Mouse (Mus musculus) limb, embryonic 15.5 days (tissue): Measurements from ENCODE around the gene Entr1. TPM values are rescaled to one million over a fixed set of nuclear protein-coding genes. Genes with fewer than 3 reads are reported as not detected.
A peak's percentile ranks its signal among the peaks of the same experiment; 100 is the strongest.

ENCODE experiments used
- ATAC-seq: fragments of 200-750 bp; cut with Nextera tagmentation; 2 replicates; pipeline ENCODE4 v1.8.0; 2017; ENCODE audit warnings: low read depth, moderate TSS enrichment; ENCODE audit not compliant: insufficient number of reproducible peaks, low FRiP score, low TSS enrichment
- H3K27ac ChIP-seq: fragments of 300-500 bp; sonication (generic); 2 replicates; pipeline ENCODE4 v1.5.1; 2015; ENCODE audit warnings: moderate library complexity, mild to moderate bottlenecking, inconsistent platforms
- H3K27me3 ChIP-seq: fragments of 300-500 bp; sonication (generic); 2 replicates; pipeline ENCODE4 v1.6.1; 2015; ENCODE audit warnings: inconsistent platforms
- H3K36me3 ChIP-seq: fragments of 300-500 bp; sonication (generic); 2 replicates; pipeline ENCODE4 v1.6.1; 2015; ENCODE audit warnings: inconsistent platforms
- H3K4me1 ChIP-seq: fragments of 300-500 bp; sonication (generic); 2 replicates; pipeline ENCODE4 v1.6.1; 2015; ENCODE audit warnings: inconsistent platforms
- H3K4me2 ChIP-seq: fragments of 300-500 bp; sonication (generic); 2 replicates; pipeline ENCODE4 v1.6.1; 2015; ENCODE audit warnings: mild to moderate bottlenecking, inconsistent platforms
- H3K4me3 ChIP-seq: fragments of 300-500 bp; sonication (generic); 2 replicates; pipeline ENCODE4 v1.5.1; 2015; ENCODE audit warnings: mild to moderate bottlenecking, inconsistent platforms
- H3K9ac ChIP-seq: fragments of 300-500 bp; sonication (generic); 2 replicates; pipeline ENCODE4 v1.6.1; 2015; ENCODE audit warnings: inconsistent platforms
- H3K9me3 ChIP-seq: fragments of 300-500 bp; sonication (generic); 2 replicates; pipeline ENCODE4 v1.6.1; 2016; ENCODE audit warnings: inconsistent platforms
- WGBS: fragments of 180-500 bp; shearing (Covaris S2); methylation state at CpG from one replicate; pipeline ENCODE4 v1.1.7; 2015; 5-methylcytosine and 5-hydroxymethylcytosine counted together
- polyA plus RNA-seq: library from polyadenylated mRNA; unstranded; fragments of >200 nt; fragmentation: Nextera tagmentation; extraction: Ambion mirVana; gene quantifications from 2 replicates; pipeline ENCODE4 v1.2.1, GENCODE M21; 2015

Entr1 gene
- polyA plus RNA-seq, 1 experiment from 2014 or later: 121 TPM

- H3K4me2 ChIP-seq: no peak overlapping the region
- 72% methylated on average over 7 of the region's 7 CpGs for WGBS
- no peaks in the 10 kb centered on the region for H3K27me3 ChIP-seq
- no peaks in the 10 kb centered on the region for H3K9me3 ChIP-seq
- no peak for ATAC-seq
- H3K4me1 ChIP-seq: peaks cover 12% of the 10 kb centered on the region
- H3K27ac ChIP-seq: no peak overlapping the region
- H3K9ac ChIP-seq: no peak overlapping the region
- no peak overlapping the region for H3K4me3 ChIP-seq
- H3K36me3 ChIP-seq: 0 out of 2 replicates have a peak, but pooled peaks cover 3% of the 10 kb centered on the region
Observed at GRCm38 (mm10) chr2:26356678-26357077, 32.4 kb downstream of the Entr1 start.

- Histone ChIP-seq H3K27ac (no peak overlapping the region), H3K27me3 (no peaks in the 10 kb centered on the region), H3K36me3 (0 out of 2 replicates have a peak, but pooled peaks cover 3% of the 10 kb centered on the region), H3K9ac (no peak overlapping the region), H3K4me3 (no peak overlapping the region), H3K4me1 (peaks cover 13% of the 10 kb centered on the region), H3K4me2 (no peak overlapping the region), H3K9me3 (no peaks in the 10 kb centered on the region)
- no peak for ATAC-seq
- 72% methylated on average over 4 of the region's 4 CpGs for WGBS
Observed at GRCm38 (mm10) chr2:26356231-26356630, 32.9 kb downstream of the Entr1 start.

- Histone ChIP-seq H3K9ac (no peak overlapping the region), H3K4me3 (no peak overlapping the region), H3K36me3 (peaks cover 11% of the 10 kb centered on the region), H3K27me3 (no peaks in the 10 kb centered on the region), H3K9me3 (no peaks in the 10 kb centered on the region), H3K4me2 (no peak overlapping the region), H3K27ac (no peak overlapping the region), H3K4me1 (peaks cover 25% of the 10 kb centered on the region)
- no peak for ATAC-seq
- 88% methylated on average over 4 of the region's 4 CpGs for WGBS
Observed at GRCm38 (mm10) chr2:26354401-26354800, 34.7 kb downstream of the Entr1 start.

- no peak for ATAC-seq
- Histone ChIP-seq H3K36me3 (peaks cover 22% of the 10 kb centered on the region), H3K9ac (no peak overlapping the region), H3K4me1 (peaks cover 31% of the 10 kb centered on the region), H3K4me3 (peak overlapping the region; percentile 85), H3K9me3 (no peaks in the 10 kb centered on the region), H3K27ac (no peak overlapping the region), H3K27me3 (no peaks in the 10 kb centered on the region), H3K4me2 (no peak overlapping the region)
- WGBS: 87% methylated on average over 11 of the region's 11 CpGs
Observed at GRCm38 (mm10) chr2:26353066-26353980, 35.8 kb downstream of the Entr1 start.

- Histone ChIP-seq H3K4me2 (peak overlapping the region; percentile 98), H3K4me1 (peaks cover 31% of the 10 kb centered on the region), H3K36me3 (peaks cover 31% of the 10 kb centered on the region), H3K9me3 (no peaks in the 10 kb centered on the region), H3K27ac (peak overlapping the region; percentile 47; the same call in 1 of the 2 replicates), H3K27me3 (no peaks in the 10 kb centered on the region), H3K4me3 (peak overlapping the region; percentile 85), H3K9ac (peak overlapping the region; percentile 76)
- ATAC-seq: no peak
- WGBS: 2% methylated on average over 36 of the region's 36 CpGs
Observed at GRCm38 (mm10) chr2:26352291-26352910, 36.7 kb downstream of the Entr1 start.

GRCm38 (mm10) chr2:26351358-26352290, 37.5 kb downstream of the Entr1 start, which contains the start of gene Dnlz:
Gene Dnlz (minus strand): TSS chr2:26352110.
- peak; percentile 73 for ATAC-seq
- H3K4me3 ChIP-seq: peak within 1 kb of the TSS; percentile 85
- H3K4me1 ChIP-seq: peaks cover 36% of the 10 kb centered on the region
- 3% methylated on average over 62 of the region's 62 CpGs for WGBS
- H3K9me3 ChIP-seq: no peaks in the 10 kb centered on the region
- H3K36me3 ChIP-seq: peaks cover 39% of the 10 kb centered on the region
- H3K27ac ChIP-seq: peak within 1 kb of the TSS; percentile 90
- H3K9ac ChIP-seq: peak within 1 kb of the TSS; percentile 89
- no peaks in the 10 kb centered on the region for H3K27me3 ChIP-seq
- H3K4me2 ChIP-seq: peak within 1 kb of the TSS; percentile 98

GRCm38 (mm10) chr2:26348241-26348640, 40.9 kb downstream of the Entr1 start:
- ATAC-seq: no peak
- no peak overlapping the region for H3K4me3 ChIP-seq
- no peak overlapping the region for H3K4me2 ChIP-seq
- H3K4me1 ChIP-seq: peaks cover 43% of the 10 kb centered on the region
- 0 out of 2 replicates have a peak overlapping the region, but pooled peaks have one; percentile 43 for H3K27ac ChIP-seq
- peaks cover 73% of the 10 kb centered on the region for H3K36me3 ChIP-seq
- no peak overlapping the region for H3K9ac ChIP-seq
- no peaks in the 10 kb centered on the region for H3K9me3 ChIP-seq
- 63% methylated on average over 6 of the region's 6 CpGs for WGBS
- H3K27me3 ChIP-seq: no peaks in the 10 kb centered on the region

- peak overlapping the region; percentile 57 for H3K27ac ChIP-seq
- no peak overlapping the region for H3K9ac ChIP-seq
- H3K9me3 ChIP-seq: no peaks in the 10 kb centered on the region
- H3K4me3 ChIP-seq: no peak overlapping the region
- H3K4me2 ChIP-seq: no peak overlapping the region
- H3K4me1 ChIP-seq: peaks cover 41% of the 10 kb centered on the region
- WGBS: 60% methylated on average over 11 of the region's 11 CpGs
- ATAC-seq: no peak
- peaks cover 93% of the 10 kb centered on the region for H3K36me3 ChIP-seq
- H3K27me3 ChIP-seq: no peaks in the 10 kb centered on the region
Observed at GRCm38 (mm10) chr2:26342609-26343490, 46.3 kb downstream of the Entr1 start.

GRCm38 (mm10) chr2:26342044-26342443, 47.1 kb downstream of the Entr1 start:
- Histone ChIP-seq H3K27me3 (no peaks in the 10 kb centered on the region), H3K36me3 (peaks cover 85% of the 10 kb centered on the region), H3K4me1 (peaks cover 40% of the 10 kb centered on the region), H3K27ac (peak overlapping the region; percentile 57), H3K4me3 (no peak overlapping the region), H3K4me2 (no peak overlapping the region), H3K9me3 (no peaks in the 10 kb centered on the region), H3K9ac (no peak overlapping the region)
- 60% methylated on average over 10 of the region's 10 CpGs for WGBS
- ATAC-seq: peak; percentile 36; the same call in 1 of the 2 replicates

GRCm38 (mm10) chr2:26341510-26341981, 47.6 kb downstream of the Entr1 start:
- H3K4me2 ChIP-seq: 0 out of 2 replicates have a peak overlapping the region, but pooled peaks have one; percentile 2
- H3K9me3 ChIP-seq: no peaks in the 10 kb centered on the region
- peak overlapping the region; percentile 71 for H3K27ac ChIP-seq
- H3K9ac ChIP-seq: no peak overlapping the region
- peaks cover 35% of the 10 kb centered on the region for H3K4me1 ChIP-seq
- H3K27me3 ChIP-seq: no peaks in the 10 kb centered on the region
- peak; percentile 70; the same call in 1 of the 2 replicates for ATAC-seq
- 95% methylated on average over 2 of the region's 2 CpGs for WGBS
- no peak overlapping the region for H3K4me3 ChIP-seq
- H3K36me3 ChIP-seq: peaks cover 80% of the 10 kb centered on the region
